Mouse (Mus musculus): Measurements from ENCODE around the gene Enkd1. TPM values are rescaled to one million over a fixed set of nuclear protein-coding genes. Genes with fewer than 3 reads are reported as not detected.

Gene Enkd1
- total and polyA plus RNA-seq, 3 experiments: 22.0 to 42.6 TPM; not detected in 1

GRCm38 (mm10) chr8:105686551-105686950 is 21.5 kb downstream of the Enkd1 start:
- H3K79me2 ChIP-seq (ENCODE audit: control insufficient read depth, insufficient read depth, low read length, poor library complexity): no peaks in the 10 kb centered on the region
- H3K9ac ChIP-seq (ENCODE audit: control insufficient read depth, low read depth, low read length, poor library complexity, severe bottlenecking): no peak overlapping the region
- H3K36me3 ChIP-seq (ENCODE audit: control insufficient read depth in 1 of 2, insufficient read depth in 2 of 2, low read length in 2 of 2): peaks cover 0 to 4% of the 10 kb centered on the region in 2 experiments; a peak in 2 of 4 replicates
- no peak for TF ChIP-seq ZNF384 (IDR thresholded peaks at IDR 0.05; ENCODE audit: low read depth, low read length)
- TF ChIP-seq RCOR1 (IDR thresholded peaks at IDR 0.05; ENCODE audit: low read depth, low read length): no peak
- no peak for TF ChIP-seq GABPA (IDR thresholded peaks at IDR 0.05; ENCODE audit: low read depth, low read length)
- TF ChIP-seq MYC (IDR thresholded peaks at IDR 0.05; ENCODE audit: low read depth, low read length): no peak
- no peak for TF ChIP-seq KAT2A (conservative IDR thresholded peaks at IDR 0.05; ENCODE audit: low read depth, low read length)
- no peak for TF ChIP-seq HCFC1 (IDR thresholded peaks at IDR 0.05; ENCODE audit: low read depth, low read length)
- no peak for TF ChIP-seq MAZ (IDR thresholded peaks at IDR 0.05; ENCODE audit: low read depth, low read length)
- TF ChIP-seq MAFK (IDR thresholded peaks at IDR 0.05; ENCODE audit: borderline replicate concordance, low read depth, low read length): no peak
- TF ChIP-seq CHD2 (IDR thresholded peaks at IDR 0.05; ENCODE audit: low read length): no peak
- TF ChIP-seq TCF12 (IDR thresholded peaks at IDR 0.05; ENCODE audit: low read depth, low read length): no peak
- no peak for TF ChIP-seq POLR2AphosphoS5 (IDR thresholded peaks at IDR 0.05; ENCODE audit: borderline replicate concordance, low read depth, low read length)
- no peak for TF ChIP-seq POLR2A (IDR thresholded peaks at IDR 0.05; ENCODE audit: control insufficient read depth in 1 of 2, insufficient read depth in 1 of 2, low read depth in 1 of 2, low read length in 2 of 2, poor library complexity in 1 of 2)
- TF ChIP-seq MEF2A (IDR thresholded peaks at IDR 0.05; ENCODE audit: extremely low read depth, insufficient replicate concordance, low read depth, low read length, poor library complexity, severe bottlenecking): no peak
- TF ChIP-seq EP300 (IDR thresholded peaks at IDR 0.05; ENCODE audit: low read depth in 1 of 2, low read length in 2 of 2): no peak
- no peak overlapping the region for H3K4me3 ChIP-seq (ENCODE audit: control insufficient read depth in 1 of 2, insufficient read depth in 1 of 2, low read depth in 2 of 2, low read length in 2 of 2)
- no peaks in the 10 kb centered on the region for H3K9me3 ChIP-seq (replicated peaks; ENCODE audit: insufficient read depth, low read length)
- no peaks in the 10 kb centered on the region for H3K4me1 ChIP-seq (ENCODE audit: control insufficient read depth in 1 of 2, insufficient read depth in 2 of 2, low read length in 2 of 2)
- no peak for DNase-seq (ENCODE audit: low read depth, low spot score)
- H3K27me3 ChIP-seq (ENCODE audit: control insufficient read depth in 1 of 2, insufficient read depth in 2 of 2, low read length in 2 of 2): no peaks in the 10 kb centered on the region
- H3K27ac ChIP-seq (ENCODE audit: control insufficient read depth, low read depth, low read length): no peak overlapping the region

- peaks cover 0 to 4% of the 10 kb centered on the region in 2 experiments; a peak in 2 of 4 replicates for H3K36me3 ChIP-seq (ENCODE audit: control insufficient read depth in 1 of 2, insufficient read depth in 2 of 2, low read length in 2 of 2)
- TF ChIP-seq CTCF (IDR thresholded peaks at IDR 0.05 in 2 of 3, conservative IDR thresholded peaks at IDR 0.05 in 1 of 3; ENCODE audit: control insufficient read depth in 1 of 3, insufficient read depth in 1 of 3, low read depth in 2 of 3, low read length in 3 of 3, poor library complexity in 1 of 3, severe bottlenecking in 1 of 3): peak; percentile 51 to 67 (median 61)
- peak; percentile 57 for TF ChIP-seq SMC3 (IDR thresholded peaks at IDR 0.05; ENCODE audit: low read depth, low read length)
- no peak for TF ChIP-seq TCF12 (IDR thresholded peaks at IDR 0.05; ENCODE audit: low read depth, low read length)
- peak; percentile 47; the same call in 1 of the 2 replicates for TF ChIP-seq POLR2AphosphoS2 (IDR thresholded peaks at IDR 0.05; ENCODE audit: low read length)
- no peak for TF ChIP-seq USF2 (IDR thresholded peaks at IDR 0.05; ENCODE audit: borderline replicate concordance in 1 of 2, insufficient read depth in 1 of 2, low read depth in 1 of 2, low read length in 2 of 2)
- peak; percentile 42 for TF ChIP-seq RAD21 (IDR thresholded peaks at IDR 0.05; ENCODE audit: low read depth, low read length)
- peak; percentile 14; the same call in 1 of the 2 replicates for TF ChIP-seq ZC3H11A (IDR thresholded peaks at IDR 0.05; ENCODE audit: low read depth, low read length)
- no peaks in the 10 kb centered on the region for H3K4me1 ChIP-seq (ENCODE audit: control insufficient read depth in 1 of 2, insufficient read depth in 2 of 2, low read length in 2 of 2)
- H3K79me2 ChIP-seq (ENCODE audit: control insufficient read depth, insufficient read depth, low read length, poor library complexity): no peaks in the 10 kb centered on the region
- H3K27me3 ChIP-seq (ENCODE audit: control insufficient read depth in 1 of 2, insufficient read depth in 2 of 2, low read length in 2 of 2): no peaks in the 10 kb centered on the region
- no peaks in the 10 kb centered on the region for H3K9me3 ChIP-seq (replicated peaks; ENCODE audit: insufficient read depth, low read length)
- H3K4me3 ChIP-seq (ENCODE audit: control insufficient read depth in 1 of 2, insufficient read depth in 1 of 2, low read depth in 2 of 2, low read length in 2 of 2): no peak within 1 kb of the TSS
- no peak for DNase-seq (ENCODE audit: low read depth, low spot score)
- H3K27ac ChIP-seq (ENCODE audit: control insufficient read depth, low read depth, low read length): no peak within 1 kb of the TSS
- H3K9ac ChIP-seq (ENCODE audit: control insufficient read depth, low read depth, low read length, poor library complexity, severe bottlenecking): no peak within 1 kb of the TSS
Measured at GRCm38 (mm10) chr8:105685796-105686308, 22.2 kb downstream of the Enkd1 start, which contains the start of gene Carmil2. Gene Carmil2, plus strand, starts transcription at chr8:105686274.

Data from MEL (cell line).